Mouse (Mus musculus) hindlimb bud, embryonic 11.5 days (tissue): Measurements from ENCODE around the gene Mst1.

Source experiments
- DNase-seq: peaks from one replicate; pipeline ENCODE4 v3.0.0-alpha.2; 2012; ENCODE audit warnings: low read depth, low spot score; ENCODE audit errors: extremely low spot score

The Mst1 gene

GRCm38 (mm10) chr9:108128248-108128647 lies 48.0 kb downstream of the Mst1 start:
- no peak for DNase-seq

GRCm38 (mm10) chr9:108129042-108129948 lies 49.1 kb downstream of the Mst1 start:
- no peak for DNase-seq

- DNase-seq, result no peak
These were observed 51.3 kb downstream of the Mst1 start for GRCm38 (mm10) chr9:108131502-108131901.

GRCm38 (mm10) chr9:108132373-108132772 lies 52.1 kb downstream of the Mst1 start:
- DNase-seq, result no peak

DNA sequence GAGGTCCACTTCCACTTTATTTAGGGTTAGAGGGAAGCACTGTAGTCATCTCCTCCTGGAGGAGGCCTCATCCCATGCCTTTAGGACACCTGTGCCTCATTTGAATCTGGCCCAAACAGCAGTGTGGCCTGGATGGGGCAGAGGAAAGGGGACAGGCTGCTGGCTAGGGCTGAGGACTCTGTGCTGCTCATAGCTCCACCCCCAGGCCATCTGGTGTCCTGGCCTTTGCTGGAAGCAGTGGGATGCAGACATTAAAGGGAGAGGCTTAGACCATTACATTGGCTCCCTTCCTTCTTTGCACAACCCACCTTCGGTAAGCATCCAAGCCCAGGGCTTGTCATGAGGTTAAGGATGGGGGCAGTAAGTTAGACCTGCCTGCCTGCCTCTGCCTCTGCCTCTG lies 53.2 kb downstream of the Mst1 start:
- DNase-seq, result no peak
